Mouse (Mus musculus) limb, embryonic 14.5 days (tissue): ENCODE data around the gene Wdr63. TPM values are rescaled to one million over a fixed set of nuclear protein-coding genes. Genes with fewer than 3 reads are reported as not detected.
A peak's percentile ranks its signal among the peaks of the same experiment; 100 is the strongest.

Source experiments
- ATAC-seq: fragments of 200-750 bp; cut with Nextera tagmentation; 2 replicates; pipeline ENCODE4 v1.8.0; 2017; ENCODE audit warnings: low read depth, moderate number of reproducible peaks, moderate TSS enrichment; ENCODE audit not compliant: low FRiP score
- DNase-seq: peaks from one replicate; pipeline ENCODE4 v3.0.0-alpha.2; 2015; ENCODE audit warnings: low spot score
- H3K27ac ChIP-seq: fragments of 300-500 bp; sonication (generic); replicated peaks from 2 replicates; pipeline ENCODE4 v1.5.1; 2014; ENCODE audit warnings: low read depth, mild to moderate bottlenecking, low read length, moderate library complexity, mixed read lengths
- H3K27me3 ChIP-seq: fragments of 300-500 bp; sonication (generic); 2 replicates; pipeline ENCODE4 v1.6.1; 2014; ENCODE audit warnings: low read length, mixed read lengths; ENCODE audit not compliant: control insufficient read depth, insufficient read depth
- H3K36me3 ChIP-seq: fragments of 300-500 bp; sonication (generic); 2 replicates; pipeline ENCODE4 v1.6.1; 2014; ENCODE audit warnings: mild to moderate bottlenecking, low read length, moderate library complexity, mixed read lengths; ENCODE audit not compliant: control insufficient read depth, insufficient read depth
- H3K4me1 ChIP-seq: fragments of 300-500 bp; sonication (generic); 2 replicates; pipeline ENCODE4 v1.6.1; 2014; ENCODE audit warnings: antibody characterized with exemption, low read length, mixed read lengths; ENCODE audit not compliant: control insufficient read depth, insufficient read depth
- H3K4me2 ChIP-seq: fragments of 300-500 bp; sonication (generic); replicated peaks from 2 replicates; pipeline ENCODE4 v1.6.1; 2014; ENCODE audit warnings: low read depth, mild to moderate bottlenecking, low read length, moderate library complexity; ENCODE audit not compliant: severe bottlenecking
- H3K4me3 ChIP-seq: fragments of 300-500 bp; sonication (generic); replicated peaks from 2 replicates; pipeline ENCODE4 v1.5.1; 2014; ENCODE audit warnings: low read length
- H3K9ac ChIP-seq: fragments of 300-500 bp; sonication (generic); 2 replicates; pipeline ENCODE4 v1.6.1; 2014; ENCODE audit warnings: mild to moderate bottlenecking, low read depth, low read length, moderate library complexity; ENCODE audit not compliant: severe bottlenecking
- H3K9me3 ChIP-seq: fragments of 300-500 bp; sonication (generic); 2 replicates; pipeline ENCODE4 v1.6.1; 2016; ENCODE audit warnings: low read length; ENCODE audit not compliant: control insufficient read depth
- POLR2A ChIP-seq: fragments of 200-500 bp; IDR thresholded peaks from 2 replicates; pipeline ENCODE4 v1.8.0; 2012; ENCODE audit warnings: inconsistent platforms, mild to moderate bottlenecking, moderate library complexity, borderline replicate concordance; ENCODE audit not compliant: insufficient read depth, insufficient read length; ENCODE audit errors: extremely low read depth
- WGBS: fragments of 180-500 bp; shearing (Covaris S2); extraction: QIAGEN DNeasy Blood & Tissue Kit; methylation state at CpG from one replicate; pipeline ENCODE4 v1.1.7; 2014; 5-methylcytosine and 5-hydroxymethylcytosine counted together
- polyA plus RNA-seq, 2 experiments: library from polyadenylated mRNA; depleted of rRNA in 1 of 2; stranded (reverse) in 1 of 2; unstranded in 1 of 2; fragments of >200 nt; fragmentation: Nextera tagmentation in 1 of 2; extraction: Ambion mirVana in 1 of 2; gene quantifications; 2 replicates each; pipeline versions ENCODE4 v1.2.1 to v1.2.3; 2012 to 2014

Wdr63 gene
- polyA plus RNA-seq (2012; rRNA removed) (0.03 and 0.20 TPM in 2 replicates), polyA plus RNA-seq (2014; fragmentation: Nextera tagmentation; extraction: Ambion mirVana) (not detected in 2 replicates)

DNA sequence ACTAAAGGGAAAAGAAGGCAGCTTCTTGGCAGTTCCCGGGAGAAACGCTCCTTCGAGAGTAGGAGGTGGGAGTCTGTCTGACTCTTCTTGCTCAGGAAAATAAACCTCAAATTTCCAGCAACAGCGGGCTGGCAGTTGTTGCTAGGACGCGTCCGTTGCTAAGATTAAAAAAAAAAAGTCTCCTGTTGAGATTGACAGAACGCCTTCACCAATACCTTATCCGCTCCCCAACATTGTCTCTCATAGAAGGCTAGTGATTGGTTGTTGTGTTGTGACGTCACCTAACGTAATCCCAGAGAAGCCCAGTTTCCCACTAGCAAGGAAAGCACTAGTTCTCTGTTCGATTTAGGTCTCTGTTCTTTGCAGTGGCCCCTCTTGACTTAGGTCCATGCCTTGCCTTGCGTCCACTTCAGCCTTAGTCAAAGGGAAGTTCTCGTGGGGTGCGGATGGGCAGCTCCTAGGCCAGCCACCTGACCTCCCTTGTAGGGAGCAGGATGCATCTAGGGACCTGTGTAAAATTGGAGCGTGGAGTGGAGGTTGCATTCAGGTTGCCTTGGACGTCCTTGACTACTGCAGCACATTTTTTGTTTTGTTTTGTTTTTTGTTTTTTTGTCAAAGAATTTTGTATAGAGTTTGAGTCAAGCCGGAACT is at the start of gene Wdr63:
Gene Wdr63 (minus strand): TSS at position 210 of the 651 bp plus-strand sequence.
- Histone ChIP-seq H3K9me3 (no peaks in the 10 kb centered on the region), H3K4me1 (no peaks in the 10 kb centered on the region), H3K4me3 (peak within 1 kb of the TSS; percentile 39), H3K27me3 (no peaks in the 10 kb centered on the region), H3K27ac (no peak within 1 kb of the TSS), H3K4me2 (peak within 1 kb of the TSS; percentile 70), H3K36me3 (no peaks in the 10 kb centered on the region), H3K9ac (peak within 1 kb of the TSS; percentile 43; the same call in 1 of the 2 replicates)
- DNase-seq, result peak; percentile 91
- WGBS, result 13% methylated on average over 18 of the region's 18 CpGs
- no peak for TF ChIP-seq POLR2A
- ATAC-seq, result peak; percentile 93

- H3K36me3 ChIP-seq, result no peaks in the 10 kb centered on the region
Measured at GRCm38 (mm10) chr3:146156811-146157210, 48.9 kb upstream of the Wdr63 start.

DNA sequence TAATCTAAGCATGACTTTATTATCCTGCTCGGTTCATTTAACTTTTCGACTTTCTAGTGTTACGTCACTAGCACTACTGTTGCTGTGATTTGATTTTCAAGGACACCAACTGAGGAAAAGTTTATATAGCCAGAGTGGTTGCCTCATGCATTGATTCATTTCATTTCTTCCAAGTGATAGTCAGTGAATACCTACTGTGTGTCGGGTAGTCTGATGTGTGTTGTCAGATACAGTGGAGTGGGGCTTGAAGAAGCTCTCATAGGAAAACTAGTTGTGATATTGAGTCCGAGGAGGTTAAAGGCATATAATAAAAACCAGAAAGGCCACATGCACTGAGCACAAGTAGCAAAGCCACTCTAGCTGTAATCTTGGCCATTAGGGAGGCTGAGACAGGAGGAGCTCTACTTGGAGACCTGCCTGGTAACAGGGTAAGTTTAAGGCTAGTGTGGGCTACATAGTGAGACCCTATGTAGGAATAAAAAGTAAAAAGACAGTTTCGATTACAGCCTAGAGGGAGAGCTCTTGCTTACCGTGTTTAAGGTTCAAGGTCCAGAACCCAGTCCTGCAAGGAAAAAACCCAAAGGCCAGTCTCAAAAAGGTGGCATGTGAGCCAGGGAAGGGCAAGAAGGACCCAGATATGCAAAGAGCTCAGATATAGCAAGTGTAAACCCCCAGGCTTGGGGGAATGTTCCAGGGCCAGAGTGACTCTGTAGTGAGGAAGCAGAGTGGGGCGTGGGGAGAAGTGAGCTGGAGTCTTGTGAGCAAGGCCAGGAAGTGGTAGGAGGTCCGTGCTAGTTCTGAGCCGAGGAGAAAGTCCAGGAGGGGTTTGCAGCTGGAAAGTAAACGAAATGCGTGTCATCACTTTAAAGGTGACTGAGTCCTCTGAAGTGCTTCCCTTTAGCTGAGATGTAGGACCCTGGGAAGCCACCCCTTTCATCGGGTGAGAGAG is 48.0 kb upstream of the Wdr63 start:
- no peak overlapping the region for H3K4me2 ChIP-seq
- no peaks in the 10 kb centered on the region for H3K4me1 ChIP-seq
- ATAC-seq (no peak), DNase-seq (no peak)
- no peaks in the 10 kb centered on the region for H3K36me3 ChIP-seq
- H3K27me3 ChIP-seq, result no peaks in the 10 kb centered on the region
- no peak overlapping the region for H3K9ac ChIP-seq
- no peaks in the 10 kb centered on the region for H3K9me3 ChIP-seq
- H3K4me3 ChIP-seq, result no peak overlapping the region
- WGBS, result 78% methylated on average over 13 of the region's 13 CpGs
- H3K27ac ChIP-seq, result no peak overlapping the region
- no peak for TF ChIP-seq POLR2A

More at GRCm38 (mm10) chr3:146156811-146157210, 48.9 kb upstream of the Wdr63 start:
- TF ChIP-seq POLR2A, result no peak
- Histone ChIP-seq H3K4me2 (no peak overlapping the region), H3K9ac (no peak overlapping the region), H3K27me3 (no peaks in the 10 kb centered on the region), H3K4me1 (no peaks in the 10 kb centered on the region), H3K27ac (no peak overlapping the region), H3K4me3 (no peak overlapping the region), H3K9me3 (no peaks in the 10 kb centered on the region)
- no peak for DNase-seq
- WGBS, result 74% methylated on average over 2 of the region's 2 CpGs
- ATAC-seq, result no peak

DNA sequence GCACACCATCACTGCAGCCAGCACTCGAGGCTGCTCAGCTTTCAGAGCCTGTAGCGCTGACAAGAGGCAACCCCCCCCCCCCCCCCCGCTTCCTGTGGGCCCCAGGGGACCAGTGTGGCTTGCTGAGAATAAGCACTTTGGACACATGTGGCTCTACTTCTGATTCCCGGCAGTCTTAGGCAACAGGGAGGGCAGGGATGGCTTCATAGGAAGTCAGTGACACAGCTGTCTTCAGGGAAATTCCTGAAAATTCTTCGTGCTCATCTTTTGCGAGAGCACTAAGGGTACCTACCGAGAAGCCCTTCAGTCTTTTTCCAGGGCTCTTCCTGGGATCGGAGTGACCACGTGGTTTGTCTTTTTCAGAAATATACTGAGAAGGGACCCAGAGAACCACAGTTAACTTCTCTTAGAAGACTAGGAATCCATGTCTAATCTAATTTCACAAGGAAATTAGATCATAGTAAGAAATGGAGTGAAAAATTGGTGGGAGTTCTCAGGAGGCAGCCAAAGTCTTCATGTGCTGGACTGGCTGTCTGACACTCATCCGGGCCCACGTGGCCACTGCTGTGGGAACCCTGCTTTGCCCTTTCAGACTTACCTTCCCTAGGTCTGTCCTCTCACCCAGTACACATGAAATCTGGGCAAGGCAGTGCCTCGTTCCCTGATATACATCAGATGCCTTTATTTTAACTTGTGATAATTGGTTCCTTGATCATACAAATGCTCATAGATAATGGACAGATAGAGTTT is 46.1 kb upstream of the Wdr63 start:
- H3K27me3 ChIP-seq, result 0 out of 2 replicates have a peak, but pooled peaks cover 4% of the 10 kb centered on the region
- ATAC-seq (peak; percentile 38; the same call in 1 of the 2 replicates), DNase-seq (no peak)
- H3K4me2 ChIP-seq, result no peak overlapping the region
- WGBS, result 29% methylated on average over 12 of the region's 12 CpGs
- no peak overlapping the region for H3K4me3 ChIP-seq
- no peak for TF ChIP-seq POLR2A
- H3K27ac ChIP-seq, result no peak overlapping the region
- no peak overlapping the region for H3K9ac ChIP-seq
- H3K36me3 ChIP-seq, result no peaks in the 10 kb centered on the region
- H3K4me1 ChIP-seq, result peaks cover 8% of the 10 kb centered on the region; the same call in 1 of the 2 replicates
- H3K9me3 ChIP-seq, result no peaks in the 10 kb centered on the region
